Mouse (Mus musculus) kidney, postnatal 36 days (tissue): ENCODE measurements around the gene Nup205.
"Not testable (repeated sequence)": the region's sequence is repeated elsewhere in the genome, so short reads cannot be mapped to it uniquely, and the experiment has no call there.

Source experiments
- DNase-seq, 2 experiments: peaks; one replicate each; pipeline ENCODE4 v3.0.0; 2021 to 2022; ENCODE audit warnings: mixed read lengths in 2 of 2

Gene Nup205

DNA sequence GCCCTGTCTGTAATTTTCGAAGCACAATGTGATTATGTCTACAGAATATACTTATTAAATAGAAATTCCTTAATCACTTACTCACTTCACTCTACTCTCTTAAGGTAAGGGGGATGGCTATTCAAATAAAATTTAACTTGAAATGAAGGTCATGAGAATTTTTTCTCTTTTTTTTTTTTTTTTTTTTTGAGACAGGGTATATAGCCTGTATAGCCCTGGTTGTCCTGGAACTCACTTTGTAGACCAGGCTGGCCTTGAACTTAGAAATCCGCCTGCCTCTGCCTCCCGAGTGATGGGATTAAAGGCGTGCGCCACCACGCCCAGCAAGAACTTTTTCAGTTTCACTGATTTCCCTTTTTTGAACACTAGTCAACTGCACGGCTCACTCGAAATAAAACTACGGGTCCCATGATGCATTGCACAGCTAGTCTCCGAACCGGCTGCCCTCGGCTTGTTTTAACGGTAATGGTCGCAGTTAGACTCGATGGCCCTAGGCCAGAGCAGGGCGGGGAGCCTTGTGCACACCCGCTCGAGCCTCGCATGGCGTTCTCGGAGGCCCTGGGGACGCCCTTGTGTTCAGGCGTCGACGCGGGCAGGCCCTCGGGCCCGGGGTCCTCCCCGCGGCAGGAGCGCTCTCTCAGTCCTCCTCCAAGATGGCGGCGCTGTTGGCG is at the start of gene Nup205:
Gene Nup205 (plus strand): TSS at position 443 of the 671 bp plus-strand sequence.
- peak; percentile 83 to 87 for DNase-seq

GRCm38 (mm10) chr6:35132806-35133205 is 44.4 kb upstream of the Nup205 start:
- DNase-seq = no peak

GRCm38 (mm10) chr6:35133246-35133578 is 44.0 kb upstream of the Nup205 start:
- no peak for DNase-seq

DNA sequence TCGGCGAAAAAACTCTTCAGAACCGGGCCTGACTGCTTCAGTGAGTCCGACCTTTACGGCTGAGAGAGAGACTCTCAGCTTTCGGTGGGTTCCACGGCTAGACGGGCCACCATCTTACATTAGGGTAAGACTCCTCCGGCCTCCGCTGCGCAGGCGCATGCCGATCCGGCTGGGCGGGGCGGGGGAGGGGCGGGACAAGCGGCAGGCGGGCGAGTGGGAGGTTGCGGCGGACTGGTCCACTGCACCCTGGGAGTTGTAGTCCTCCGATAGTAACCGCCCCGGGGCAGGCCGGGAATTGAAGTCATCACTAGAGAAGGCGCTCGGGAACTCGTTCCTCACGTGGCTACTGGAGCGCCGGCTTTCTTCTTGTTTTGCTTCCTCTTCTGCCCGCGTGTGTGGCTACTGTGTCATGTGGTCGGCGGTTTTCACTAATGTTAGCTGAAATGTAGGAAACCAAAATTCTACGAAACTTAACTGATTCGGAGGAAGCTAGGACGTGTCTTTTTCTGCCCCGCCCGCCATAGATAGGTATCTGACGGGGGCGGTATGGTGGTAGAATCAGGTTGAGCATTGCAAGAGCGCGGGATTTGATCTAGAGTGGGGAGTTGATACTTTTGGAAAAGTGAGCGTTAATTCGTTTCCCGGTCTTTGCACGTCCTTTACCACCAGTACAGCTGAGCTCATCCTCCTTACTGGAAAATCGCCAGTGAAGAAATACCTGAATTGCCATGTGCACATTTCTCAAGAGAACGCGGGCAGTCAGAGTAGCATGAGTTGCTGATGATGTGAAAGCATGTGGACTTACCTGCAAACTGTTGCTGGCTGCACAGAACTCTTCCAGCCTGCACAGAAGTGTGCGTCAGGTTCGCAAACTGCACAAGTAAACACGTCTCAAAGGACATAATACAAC is 43.4 kb upstream of the Nup205 start, which contains the start of gene Cnot4:
Gene Cnot4 (minus strand): TSS at position 146 of the 910 bp plus-strand sequence.
- peak; percentile 99 for DNase-seq

GRCm38 (mm10) chr6:35134844-35135243 is 42.4 kb upstream of the Nup205 start:
- no peak for DNase-seq

DNA sequence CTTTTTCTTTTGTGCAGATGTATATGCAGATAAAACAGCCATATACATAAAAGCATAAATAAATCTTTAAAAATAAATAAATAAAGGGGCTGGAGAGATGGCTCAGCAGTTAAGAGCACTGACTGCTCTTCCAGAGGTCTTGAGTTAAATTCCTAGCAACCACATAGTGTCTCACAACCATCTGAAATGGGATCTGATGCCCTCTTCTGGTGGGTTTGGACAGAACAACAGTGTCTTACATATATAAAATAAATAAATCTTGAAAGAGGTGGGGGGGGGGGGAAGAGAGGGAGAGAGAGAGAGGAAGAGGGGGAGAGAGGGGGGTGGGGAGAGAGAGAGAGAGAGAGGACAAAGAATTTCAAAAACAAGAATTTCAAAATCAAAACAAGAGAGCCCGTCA is 36.9 kb upstream of the Nup205 start:
- no peak for DNase-seq

DNA sequence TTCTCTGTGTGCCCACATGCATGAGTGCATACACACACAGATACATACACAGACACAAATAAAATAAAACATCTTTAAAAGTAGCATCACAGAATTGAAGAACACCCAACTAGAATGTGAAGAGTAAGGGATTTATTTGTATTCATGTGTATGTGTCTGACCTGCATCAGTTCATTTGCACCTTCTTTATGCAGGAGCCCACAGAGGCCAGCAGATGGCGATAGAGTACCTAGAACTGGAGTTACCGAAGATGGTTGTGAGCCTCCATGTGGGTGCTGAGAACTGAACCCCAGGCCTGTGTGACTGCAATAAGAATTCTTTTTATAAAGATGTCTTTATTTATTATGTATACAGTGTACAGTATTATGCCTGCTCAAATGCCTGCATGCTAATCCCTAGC is 31.7 kb upstream of the Nup205 start:
- DNase-seq = no peak

DNA sequence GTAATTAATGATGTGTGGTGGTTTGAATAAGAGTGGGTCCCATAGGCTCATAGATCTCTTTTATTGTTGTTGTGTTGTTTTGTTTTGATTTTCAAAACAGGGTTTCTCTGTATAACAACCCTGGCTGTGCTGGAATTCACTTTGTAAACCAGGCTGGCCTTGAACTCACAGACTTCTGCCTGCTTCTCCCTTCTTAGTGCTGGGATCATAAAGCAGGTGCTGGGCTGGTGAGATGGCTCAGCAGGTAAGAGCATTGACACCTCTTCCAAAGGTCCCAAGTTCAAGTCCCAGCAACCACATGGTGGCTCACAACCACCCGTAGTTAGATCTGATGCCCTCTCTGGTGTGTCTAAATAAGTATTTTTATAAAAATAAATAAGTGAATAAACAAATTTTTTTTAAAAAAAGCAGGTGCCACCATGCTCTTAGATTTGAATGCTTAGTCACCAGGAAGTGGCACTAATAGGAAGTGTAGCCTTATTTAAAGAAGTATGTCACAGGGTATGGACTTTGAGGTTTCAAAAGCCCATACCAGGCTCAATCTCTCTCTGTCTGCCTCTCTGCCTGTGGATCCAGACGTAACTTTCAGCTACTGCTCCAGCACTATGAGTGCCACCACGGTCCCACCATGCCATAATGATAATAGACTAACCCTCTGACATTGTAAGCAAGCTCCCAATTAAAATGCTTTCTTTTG is 29.3 kb upstream of the Nup205 start:
- no peak for DNase-seq

GRCm38 (mm10) chr6:35154540-35154939 is 22.7 kb upstream of the Nup205 start:
- DNase-seq = no peak

DNA sequence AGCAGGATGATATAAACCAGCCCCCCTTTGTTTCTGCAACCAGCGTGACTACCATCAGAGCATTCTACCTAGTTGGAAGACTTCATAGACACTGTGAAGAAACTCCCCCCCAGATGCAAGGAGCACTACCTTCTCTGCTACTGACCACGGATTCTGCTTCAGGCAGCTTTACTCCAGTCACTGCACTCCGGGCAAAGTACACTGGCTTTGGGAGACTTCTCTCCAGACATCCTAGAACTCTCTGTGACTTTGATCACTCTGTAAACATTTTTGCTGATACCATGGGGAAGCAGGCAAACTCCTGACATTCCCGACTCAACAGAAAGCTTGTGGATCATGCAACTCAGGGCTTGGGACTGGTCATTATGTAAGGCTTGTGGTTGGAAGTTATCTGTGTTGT is 8.0 kb upstream of the Nup205 start:
- DNase-seq = peak; percentile 18 to 20

GRCm38 (mm10) chr6:35172028-35172427 is 5.2 kb upstream of the Nup205 start:
- not testable (repeated sequence) for DNase-seq

- DNase-seq = no peak
These were observed 4.0 kb upstream of the Nup205 start for GRCm38 (mm10) chr6:35173181-35173580.

DNA sequence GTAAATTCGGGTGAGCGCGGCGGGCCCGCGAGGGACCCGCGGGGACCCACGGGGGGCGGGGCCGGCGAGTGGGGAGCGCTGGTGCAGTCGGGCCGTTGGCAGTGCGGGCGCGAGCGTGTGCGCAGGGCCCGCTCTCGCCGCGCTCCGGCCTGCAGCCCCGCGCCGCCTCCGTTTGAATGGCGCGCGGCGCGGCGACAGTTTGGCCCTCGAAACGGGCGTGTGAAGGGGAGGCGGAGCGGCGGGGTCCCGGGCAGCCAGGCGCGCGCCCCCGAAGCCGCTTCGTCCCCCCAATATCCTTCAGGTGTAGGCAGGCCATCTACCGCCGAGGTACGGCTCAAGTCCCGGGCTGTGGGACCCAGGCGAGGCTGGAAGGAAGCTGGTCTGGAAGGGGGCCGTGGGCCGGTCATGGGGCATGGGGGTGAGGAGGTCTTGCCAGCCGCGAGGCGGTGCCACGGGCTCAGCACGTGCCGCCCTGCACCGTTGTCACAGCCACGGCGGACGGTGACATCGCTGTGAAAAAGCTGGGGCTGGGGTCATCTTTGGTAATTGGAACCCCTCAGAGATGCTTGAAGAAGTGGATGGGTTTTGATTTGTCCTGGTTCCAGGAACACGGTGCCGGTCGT is 540 bp downstream of the Nup205 start:
- peak; percentile 7 to 48 for DNase-seq

- not testable (repeated sequence) for DNase-seq
These were observed 2.1 kb downstream of the Nup205 start for GRCm38 (mm10) chr6:35179299-35179698.

DNA sequence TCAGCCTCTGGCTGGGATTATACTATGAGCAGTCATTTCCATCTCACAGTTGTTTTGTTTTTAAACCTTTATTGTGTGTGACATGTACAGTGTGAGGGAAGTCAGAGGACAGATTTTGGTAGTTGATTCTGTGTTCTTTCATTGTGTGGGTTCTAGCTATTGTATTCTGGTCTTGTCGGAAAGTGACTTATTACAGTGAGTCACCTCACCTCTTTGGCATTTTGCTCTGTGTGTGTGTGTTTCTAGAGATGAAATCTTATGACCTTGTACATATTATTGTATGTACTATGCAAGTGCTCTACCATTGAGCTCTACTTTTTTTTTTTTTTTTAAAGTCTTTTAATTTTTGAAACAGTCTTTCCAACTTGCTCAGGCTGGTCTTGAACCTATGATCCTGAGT is 7.6 kb downstream of the Nup205 start:
- DNase-seq = no peak

- no peak for DNase-seq
These were observed 14.0 kb downstream of the Nup205 start for GRCm38 (mm10) chr6:35191198-35191597.

GRCm38 (mm10) chr6:35225696-35226095 is 48.5 kb downstream of the Nup205 start:
- DNase-seq = no peak

DNA sequence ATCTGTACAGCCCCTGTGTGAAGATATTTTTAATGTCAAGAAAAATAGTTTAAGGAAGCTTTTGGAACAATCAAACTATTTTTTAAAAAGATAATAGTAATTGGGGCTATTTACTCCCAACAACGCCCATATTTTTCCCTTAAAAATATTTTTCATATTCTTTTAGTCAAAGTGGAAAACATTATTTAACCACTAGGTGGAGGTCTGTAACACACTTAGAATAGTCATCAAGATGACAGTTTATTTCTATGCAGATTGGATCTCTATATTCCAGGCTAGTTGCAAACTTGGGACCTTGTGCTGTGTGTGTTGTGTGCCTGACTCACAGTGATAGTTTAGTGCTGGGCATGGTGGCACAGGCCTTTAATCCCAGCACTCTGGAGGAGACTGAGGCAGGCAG is 52.2 kb downstream of the Nup205 start:
- no peak for DNase-seq

- no peak for DNase-seq
These were observed 59.0 kb downstream of the Nup205 start for GRCm38 (mm10) chr6:35236108-35236785.

DNA sequence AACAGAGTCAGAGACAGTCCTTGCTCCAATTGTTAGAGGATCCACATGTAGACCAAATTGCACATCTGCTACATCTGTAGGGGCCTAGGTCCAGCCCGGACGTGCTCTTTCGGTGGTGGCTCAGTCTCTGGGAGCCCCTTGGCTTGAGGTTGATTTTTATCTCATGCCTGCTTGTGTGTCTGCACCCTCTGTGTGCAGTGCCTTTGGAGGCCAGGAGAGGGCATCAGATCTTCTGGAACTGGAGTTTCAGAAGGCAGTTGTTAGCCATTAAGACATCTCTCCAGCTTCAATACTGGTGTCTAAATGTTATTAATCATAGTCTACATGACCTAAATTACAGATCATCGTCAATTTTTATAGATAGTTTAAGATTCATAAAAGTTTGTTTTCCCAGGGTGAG is 66.0 kb downstream of the Nup205 start:
- DNase-seq = no peak

- no peak for DNase-seq
These were observed 66.8 kb downstream of the Nup205 start for GRCm38 (mm10) chr6:35243989-35244388.

DNA sequence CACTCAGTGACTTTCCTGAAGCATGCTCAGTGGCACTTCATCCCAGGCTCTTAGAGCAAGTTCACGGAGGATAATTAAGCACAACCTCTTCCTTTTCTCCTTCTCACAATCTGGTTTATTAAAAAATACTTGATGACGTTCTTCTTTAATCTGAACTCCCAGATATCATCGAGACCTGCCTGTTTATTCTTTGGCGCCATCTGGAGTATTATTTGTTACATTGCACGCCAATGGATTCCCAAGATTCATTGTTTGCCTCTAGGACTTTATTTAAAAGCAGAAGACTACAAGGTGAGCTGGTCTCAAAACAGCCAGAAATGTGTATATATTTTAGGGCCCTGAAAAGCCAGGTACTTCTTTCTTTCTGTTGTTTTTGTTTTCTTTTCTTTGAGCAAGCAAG is 67.9 kb downstream of the Nup205 start:
- peak in 1 of 2 experiments; percentile 24 for DNase-seq
